11 mouse cellular contexts compared by ENCODE assay signal in the genomic region with DNA sequence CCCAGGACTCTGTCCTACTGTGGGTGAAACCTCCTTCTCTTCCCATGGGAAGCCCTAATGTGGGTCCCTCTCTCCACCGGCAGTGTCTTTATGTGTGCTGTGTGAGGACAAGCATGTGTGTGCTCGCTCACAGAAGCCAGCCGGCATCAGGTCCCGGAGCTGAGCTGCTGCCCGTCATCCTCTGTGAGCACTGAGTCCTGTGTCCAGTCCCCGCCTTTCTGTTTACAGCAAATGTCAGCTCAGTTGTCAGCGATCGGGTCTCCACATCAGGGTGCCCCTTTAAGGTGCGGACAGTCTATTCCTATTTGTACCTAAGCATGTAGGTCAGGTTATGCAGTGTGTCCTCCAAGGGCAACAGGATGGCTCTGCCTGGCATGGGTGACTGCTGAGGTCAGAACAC. TPM values are rescaled to one million over a fixed set of nuclear protein-coding genes. Genes with fewer than 3 reads are reported as not detected.
DNase-seq lines count a peak whose midpoint lies in the region; ATAC-seq and TF ChIP-seq lines count a peak whose summit lies in the region.
"Had no signal": no experiment of that assay in that cellular context is flagged by ENCODE, and none has a peak within 500 bp of the region (broad histone marks: within the 10 kb centered on the region; RNA-seq: fewer than 3 reads in every experiment).

No protein-coding gene starts in this region.

- no peaks in the 10 kb centered on the region for H3K27me3 ChIP-seq in hindbrain, embryonic 13.5 days
- H3K27me3 ChIP-seq in hindbrain, embryonic 14.5 days (ENCODE audit: control insufficient read depth, insufficient read depth, low read length), result no peaks in the 10 kb centered on the region
- H3K27me3 ChIP-seq in lung, postnatal 0 days (replicated peaks; ENCODE audit: insufficient read depth, low read length), result no peaks in the 10 kb centered on the region
- H3K27me3 ChIP-seq in intestine, embryonic 15.5 days (replicated peaks), result no peaks in the 10 kb centered on the region
- H3K27me3 ChIP-seq in stomach, embryonic 16.5 days (ENCODE audit: control insufficient read depth, insufficient read depth, low read length), result no peaks in the 10 kb centered on the region
- H3K27me3 ChIP-seq: liver, embryonic 13.5 days; midbrain, embryonic 12.5 days; neural tube, embryonic 12.5 days had no signal

- 0 out of 2 replicates have a peak overlapping the region, but pooled peaks have one; percentile 2 for H3K9ac ChIP-seq in hindbrain, embryonic 13.5 days
- H3K9ac ChIP-seq in hindbrain, embryonic 14.5 days, result no peak overlapping the region
- H3K9ac ChIP-seq in lung, postnatal 0 days (replicated peaks; ENCODE audit: low read depth), result no peak overlapping the region
- 0 out of 2 replicates have a peak overlapping the region, but pooled peaks have one; percentile 23 for H3K9ac ChIP-seq in intestine, embryonic 15.5 days
- peak overlapping the region; percentile 45; the same call in 1 of the 2 replicates for H3K9ac ChIP-seq in stomach, embryonic 16.5 days (ENCODE audit: low read length)
- H3K9ac ChIP-seq: liver, embryonic 13.5 days; midbrain, embryonic 12.5 days; neural tube, embryonic 12.5 days had no signal

- H3K36me3 ChIP-seq in hindbrain, embryonic 13.5 days, result peaks cover 69% of the 10 kb centered on the region
- H3K36me3 ChIP-seq in hindbrain, embryonic 14.5 days (replicated peaks; ENCODE audit: control insufficient read depth, insufficient read depth), result peaks cover 72% of the 10 kb centered on the region
- peaks cover 20% of the 10 kb centered on the region; the same call in 1 of the 2 replicates for H3K36me3 ChIP-seq in lung, postnatal 0 days (ENCODE audit: insufficient read depth, low read length)
- peaks cover 6% of the 10 kb centered on the region; the same call in 1 of the 2 replicates for H3K36me3 ChIP-seq in intestine, embryonic 15.5 days
- H3K36me3 ChIP-seq in stomach, embryonic 16.5 days (ENCODE audit: control insufficient read depth, insufficient read depth, low read length), result peaks cover 11% of the 10 kb centered on the region

- no peak for ATAC-seq in hindbrain, embryonic 13.5 days (ENCODE audit: low FRiP score)
- no peak for ATAC-seq in hindbrain, embryonic 14.5 days (ENCODE audit: low FRiP score)
- ATAC-seq in lung, postnatal 0 days, result no peak
- ATAC-seq in intestine, embryonic 15.5 days, result no peak
- no peak for ATAC-seq in stomach, embryonic 16.5 days (ENCODE audit: insufficient read depth, low FRiP score)

- no peaks in the 10 kb centered on the region for H3K9me3 ChIP-seq in hindbrain, embryonic 13.5 days
- H3K9me3 ChIP-seq in hindbrain, embryonic 14.5 days (ENCODE audit: control insufficient read depth, low read length), result no peaks in the 10 kb centered on the region
- H3K9me3 ChIP-seq in lung, postnatal 0 days (ENCODE audit: low read length), result no peaks in the 10 kb centered on the region
- H3K9me3 ChIP-seq in intestine, embryonic 15.5 days, result no peaks in the 10 kb centered on the region
- H3K9me3 ChIP-seq in stomach, embryonic 16.5 days (replicated peaks; ENCODE audit: control insufficient read depth, low read length), result no peaks in the 10 kb centered on the region
- H3K9me3 ChIP-seq: liver, embryonic 13.5 days; midbrain, embryonic 12.5 days; neural tube, embryonic 12.5 days had no signal

- H3K4me3 ChIP-seq in hindbrain, embryonic 13.5 days, result no peak overlapping the region
- no peak overlapping the region for H3K4me3 ChIP-seq in hindbrain, embryonic 14.5 days (replicated peaks; ENCODE audit: low read length)
- H3K4me3 ChIP-seq in lung, postnatal 0 days (ENCODE audit: low read depth, low read length), result no peak overlapping the region
- no peak overlapping the region for H3K4me3 ChIP-seq in intestine, embryonic 15.5 days (replicated peaks)
- H3K4me3 ChIP-seq in stomach, embryonic 16.5 days (replicated peaks; ENCODE audit: low read length), result no peak overlapping the region
- H3K4me3 ChIP-seq: liver, embryonic 13.5 days; midbrain, embryonic 12.5 days; neural tube, embryonic 12.5 days had no signal

- DNase-seq in hindbrain, embryonic 14.5 days (ENCODE audit: low spot score), result no peak
- DNase-seq in lung, postnatal 0 days (ENCODE audit: low spot score), result no peak
- DNase-seq in lung, postnatal 25 days (ENCODE audit: low spot score), result no peak
- no peak for DNase-seq in ovary, postnatal 14 days (ENCODE audit: low spot score)
- DNase-seq: liver, embryonic 13.5 days; right cerebral cortex, postnatal 14 days had no signal

- no peak overlapping the region for H3K27ac ChIP-seq in hindbrain, embryonic 13.5 days
- H3K27ac ChIP-seq in hindbrain, embryonic 14.5 days, result no peak overlapping the region
- H3K27ac ChIP-seq in lung, postnatal 0 days (ENCODE audit: low read length), result peak overlapping the region; percentile 94
- H3K27ac ChIP-seq in intestine, embryonic 15.5 days, result peak overlapping the region; percentile 90
- H3K27ac ChIP-seq in stomach, embryonic 16.5 days (ENCODE audit: low read length), result peak overlapping the region; percentile 98
- H3K27ac ChIP-seq: midbrain, embryonic 12.5 days; neural tube, embryonic 12.5 days had no signal

- TF ChIP-seq EP300 in lung, postnatal 0 days (IDR thresholded peaks at IDR 0.05), result no peak

- H3K4me1 ChIP-seq in hindbrain, embryonic 13.5 days (replicated peaks), result peaks cover 87% of the 10 kb centered on the region
- H3K4me1 ChIP-seq in hindbrain, embryonic 14.5 days (replicated peaks; ENCODE audit: control insufficient read depth, insufficient read depth, low read length), result peaks cover 20% of the 10 kb centered on the region; the same call in 1 of the 2 replicates
- peaks cover 80% of the 10 kb centered on the region for H3K4me1 ChIP-seq in lung, postnatal 0 days (ENCODE audit: insufficient read depth, low read depth, low read length)
- peaks cover 94% of the 10 kb centered on the region for H3K4me1 ChIP-seq in intestine, embryonic 15.5 days (replicated peaks)
- peaks cover 88% of the 10 kb centered on the region for H3K4me1 ChIP-seq in stomach, embryonic 16.5 days (ENCODE audit: control insufficient read depth, insufficient read depth, low read length)

- H3K4me2 ChIP-seq in hindbrain, embryonic 13.5 days, result no peak overlapping the region
- no peak overlapping the region for H3K4me2 ChIP-seq in hindbrain, embryonic 14.5 days (replicated peaks)
- no peak overlapping the region for H3K4me2 ChIP-seq in lung, postnatal 0 days (replicated peaks; ENCODE audit: low read depth, low read length)
- H3K4me2 ChIP-seq in intestine, embryonic 15.5 days (replicated peaks), result no peak overlapping the region
- H3K4me2 ChIP-seq in stomach, embryonic 16.5 days (ENCODE audit: low read depth, low read length), result no peak overlapping the region
- H3K4me2 ChIP-seq: midbrain, embryonic 12.5 days; neural tube, embryonic 12.5 days had no signal

- no peak for TF ChIP-seq CTCF in lung, postnatal 0 days (IDR thresholded peaks at IDR 0.05)

- WGBS in hindbrain, embryonic 13.5 days, result 90% methylated on average over 9 of the region's 9 CpGs
- WGBS in hindbrain, embryonic 14.5 days, result 89% methylated on average over 9 of the region's 9 CpGs
- 59% methylated on average over 9 of the region's 9 CpGs for WGBS in lung, postnatal 0 days
- 84% methylated on average over 9 of the region's 9 CpGs for WGBS in intestine, embryonic 15.5 days
- 80% methylated on average over 9 of the region's 9 CpGs for WGBS in stomach, embryonic 16.5 days

RNA-seq across cellular contexts. Expression of a gene that starts 6.7 kb away (rescaled TPM):
- 77.7 and 86.5 TPM in 2 replicates for polyA plus RNA-seq in hindbrain, embryonic 13.5 days (2015; fragmentation: Nextera tagmentation; extraction: Ambion mirVana)
- 60.9 and 67.9 TPM in 2 replicates for polyA plus RNA-seq in hindbrain, embryonic 14.5 days (2014; fragmentation: Nextera tagmentation; extraction: Ambion mirVana)
- polyA plus RNA-seq in lung, postnatal 0 days (2015; fragmentation: Nextera tagmentation; extraction: Ambion mirVana), result 223 and 230 TPM in 2 replicates
- polyA plus RNA-seq in intestine, embryonic 15.5 days (2015; fragmentation: Nextera tagmentation; extraction: Ambion mirVana), result 116 and 119 TPM in 2 replicates
- 145 and 161 TPM in 2 replicates for polyA plus RNA-seq in stomach, embryonic 16.5 days (2015; fragmentation: Nextera tagmentation; extraction: Ambion mirVana)

RNA-seq across cellular contexts. Expression of a gene that starts 6.8 kb away (rescaled TPM):
- polyA plus RNA-seq in hindbrain, embryonic 13.5 days (2015; fragmentation: Nextera tagmentation; extraction: Ambion mirVana), result 41.4 and 41.6 TPM in 2 replicates
- 45.9 and 48.2 TPM in 2 replicates for polyA plus RNA-seq in hindbrain, embryonic 14.5 days (2014; fragmentation: Nextera tagmentation; extraction: Ambion mirVana)
- polyA plus RNA-seq in lung, postnatal 0 days (2015; fragmentation: Nextera tagmentation; extraction: Ambion mirVana), result 28.9 and 30.1 TPM in 2 replicates
- polyA plus RNA-seq in intestine, embryonic 15.5 days (2015; fragmentation: Nextera tagmentation; extraction: Ambion mirVana), result 35.7 and 39.3 TPM in 2 replicates
- 42.5 and 48.1 TPM in 2 replicates for polyA plus RNA-seq in stomach, embryonic 16.5 days (2015; fragmentation: Nextera tagmentation; extraction: Ambion mirVana)

Comparison
In these comparisons a context has a peak if more than half of its experiments do, and no peak if none do; other contexts are left out.
1. H3K9ac ChIP-seq: peak in hindbrain, embryonic 13.5 days (single experiment), intestine, embryonic 15.5 days (single experiment) and stomach, embryonic 16.5 days (single experiment); none in hindbrain, embryonic 14.5 days (single experiment) and lung, postnatal 0 days (single experiment).
2. H3K27ac ChIP-seq: peak in lung, postnatal 0 days (single experiment), intestine, embryonic 15.5 days (single experiment) and stomach, embryonic 16.5 days (single experiment); none in hindbrain, embryonic 13.5 days (single experiment) and hindbrain, embryonic 14.5 days (single experiment).